Mouse (Mus musculus) liver, embryonic 13.5 days (tissue): ENCODE measurements at regions not wholly inside any gene's neighbourhood (a gene's known extent, or its start where the extent isn't known, plus 50 kb on each side); places are given as distances from the start of the nearest gene placed in this dataset.

Source experiments
- ATAC-seq: fragments of 200-750 bp; cut with Nextera tagmentation; 2 replicates; pipeline ENCODE4 v1.8.0; 2017; ENCODE audit warnings: low read depth, mild to moderate bottlenecking, moderate number of reproducible peaks, moderate library complexity
- DNase-seq: peaks from one replicate; pipeline ENCODE4 v3.0.0; 2022
- H3K27ac ChIP-seq: fragments of 300-500 bp; sonication (generic); 2 replicates; pipeline ENCODE4 v1.5.1; 2015; ENCODE audit warnings: moderate library complexity, mild to moderate bottlenecking, inconsistent platforms
- H3K27me3 ChIP-seq: fragments of 300-500 bp; sonication (generic); 2 replicates; pipeline ENCODE4 v1.6.1; 2015; ENCODE audit warnings: mild to moderate bottlenecking, inconsistent platforms
- H3K36me3 ChIP-seq: fragments of 300-500 bp; sonication (generic); 2 replicates; pipeline ENCODE4 v1.6.1; 2015; ENCODE audit warnings: mild to moderate bottlenecking, inconsistent platforms
- H3K4me1 ChIP-seq: fragments of 300-500 bp; sonication (generic); replicated peaks from 2 replicates; pipeline ENCODE4 v1.6.1; 2015; ENCODE audit warnings: inconsistent platforms
- H3K4me2 ChIP-seq: fragments of 300-500 bp; sonication (generic); 2 replicates; pipeline ENCODE4 v1.6.1; 2015; ENCODE audit warnings: inconsistent platforms, mild to moderate bottlenecking, moderate library complexity
- H3K4me3 ChIP-seq: fragments of 300-500 bp; sonication (generic); replicated peaks from 2 replicates; pipeline ENCODE4 v1.5.1; 2015; ENCODE audit warnings: mild to moderate bottlenecking, inconsistent platforms
- H3K9ac ChIP-seq: fragments of 300-500 bp; sonication (generic); 2 replicates; pipeline ENCODE4 v1.6.1; 2015; ENCODE audit warnings: mild to moderate bottlenecking, inconsistent platforms
- H3K9me3 ChIP-seq: fragments of 300-500 bp; sonication (generic); replicated peaks from 2 replicates; pipeline ENCODE4 v1.6.1; 2016; ENCODE audit warnings: inconsistent platforms
- WGBS: fragments of 180-500 bp; shearing (Covaris S2); methylation state at CpG from one replicate; pipeline ENCODE4 v1.1.7; 2015; ENCODE audit not compliant: insufficient replicate concordance; 5-methylcytosine and 5-hydroxymethylcytosine counted together

GRCm38 (mm10) chr1:169046791-169047525 is 484.3 kb downstream of the Nuf2 start:
- WGBS: 50% methylated on average over 4 of the region's 4 CpGs

GRCm38 (mm10) chr1:169033517-169033916 is 497.7 kb downstream of the Nuf2 start:
- Histone ChIP-seq H3K4me1 (no peaks in the 10 kb centered on the region), H3K27me3 (no peaks in the 10 kb centered on the region), H3K4me2 (no peak overlapping the region), H3K27ac (no peak overlapping the region), H3K9ac (no peak overlapping the region), H3K36me3 (no peaks in the 10 kb centered on the region), H3K9me3 (no peaks in the 10 kb centered on the region), H3K4me3 (no peak overlapping the region)
- ATAC-seq: no peak
- 40% methylated on average over 1 of the region's 1 CpGs for WGBS
- no peak for DNase-seq

More at GRCm38 (mm10) chr1:169046791-169047525, 484.3 kb downstream of the Nuf2 start:
- Histone ChIP-seq H3K4me3 (no peak overlapping the region), H3K27me3 (no peaks in the 10 kb centered on the region), H3K4me1 (no peaks in the 10 kb centered on the region), H3K36me3 (no peaks in the 10 kb centered on the region), H3K4me2 (no peak overlapping the region), H3K9me3 (no peaks in the 10 kb centered on the region), H3K9ac (no peak overlapping the region), H3K27ac (no peak overlapping the region)
- DNase-seq (no peak), ATAC-seq (no peak)

- no peak overlapping the region for H3K9ac ChIP-seq
- no peak overlapping the region for H3K4me3 ChIP-seq
- ATAC-seq: no peak
- H3K9me3 ChIP-seq: no peaks in the 10 kb centered on the region
- no peaks in the 10 kb centered on the region for H3K27me3 ChIP-seq
- H3K4me2 ChIP-seq: no peak overlapping the region
- whole genome bisulfite sequencing: 47% methylated on average over 8 of the region's 8 CpGs
- DNase-seq: no peak
- H3K27ac ChIP-seq: no peak overlapping the region
- H3K4me1 ChIP-seq: no peaks in the 10 kb centered on the region
- H3K36me3 ChIP-seq: no peaks in the 10 kb centered on the region
Observed at GRCm38 (mm10) chr1:169031849-169032542, 499.3 kb downstream of the Nuf2 start.

GRCm38 (mm10) chr1:169027706-169028105 is 503.6 kb downstream of the Nuf2 start:
- H3K27ac ChIP-seq: no peak overlapping the region
- no peaks in the 10 kb centered on the region for H3K36me3 ChIP-seq
- H3K4me1 ChIP-seq: no peaks in the 10 kb centered on the region
- H3K4me3 ChIP-seq: no peak overlapping the region
- H3K9me3 ChIP-seq: no peaks in the 10 kb centered on the region
- no peak overlapping the region for H3K4me2 ChIP-seq
- no peaks in the 10 kb centered on the region for H3K27me3 ChIP-seq
- DNase-seq: no peak
- H3K9ac ChIP-seq: no peak overlapping the region
- no peak for ATAC-seq
- 67% methylated on average over 6 of the region's 6 CpGs for whole genome bisulfite sequencing

GRCm38 (mm10) chr1:169027241-169027640 is 504.0 kb downstream of the Nuf2 start:
- DNase-seq (no peak), ATAC-seq (no peak)
- no peak overlapping the region for H3K4me3 ChIP-seq
- no peak overlapping the region for H3K9ac ChIP-seq
- no peaks in the 10 kb centered on the region for H3K27me3 ChIP-seq
- H3K9me3 ChIP-seq: no peaks in the 10 kb centered on the region
- no peak overlapping the region for H3K27ac ChIP-seq
- H3K36me3 ChIP-seq: no peaks in the 10 kb centered on the region
- H3K4me1 ChIP-seq: no peaks in the 10 kb centered on the region
- WGBS: 65% methylated on average over 3 of the region's 3 CpGs
- H3K4me2 ChIP-seq: no peak overlapping the region

- Histone ChIP-seq H3K9ac (no peak overlapping the region), H3K4me2 (no peak overlapping the region), H3K9me3 (no peaks in the 10 kb centered on the region), H3K4me3 (no peak overlapping the region), H3K4me1 (no peaks in the 10 kb centered on the region), H3K27me3 (no peaks in the 10 kb centered on the region), H3K27ac (no peak overlapping the region), H3K36me3 (no peaks in the 10 kb centered on the region)
- DNase-seq (no peak), ATAC-seq (no peak)
- WGBS: 19% methylated on average over 4 of the region's 4 CpGs
Observed at GRCm38 (mm10) chr1:169024531-169024930, 506.7 kb downstream of the Nuf2 start.

GRCm38 (mm10) chr1:168991506-168992244 is 539.6 kb downstream of the Nuf2 start:
- no peaks in the 10 kb centered on the region for H3K36me3 ChIP-seq
- H3K9me3 ChIP-seq: no peaks in the 10 kb centered on the region
- no peak overlapping the region for H3K4me2 ChIP-seq
- DNase-seq (no peak), ATAC-seq (no peak)
- H3K9ac ChIP-seq: no peak overlapping the region
- no peak overlapping the region for H3K4me3 ChIP-seq
- H3K27me3 ChIP-seq: no peaks in the 10 kb centered on the region
- H3K27ac ChIP-seq: no peak overlapping the region
- H3K4me1 ChIP-seq: no peaks in the 10 kb centered on the region
- 70% methylated on average over 14 of the region's 14 CpGs for WGBS

GRCm38 (mm10) chr1:168975037-168975698 is 543.1 kb upstream of the Pbx1 start:
- ATAC-seq (no peak), DNase-seq (no peak)
- WGBS: 74% methylated on average over 8 of the region's 8 CpGs

GRCm38 (mm10) chr1:168969402-168969801 is 537.3 kb upstream of the Pbx1 start:
- H3K27me3 ChIP-seq: no peaks in the 10 kb centered on the region
- no peaks in the 10 kb centered on the region for H3K9me3 ChIP-seq
- H3K27ac ChIP-seq: no peak overlapping the region
- H3K36me3 ChIP-seq: no peaks in the 10 kb centered on the region
- 50% methylated on average over 5 of the region's 5 CpGs for WGBS
- no peak overlapping the region for H3K4me2 ChIP-seq
- DNase-seq (no peak), ATAC-seq (no peak)
- no peak overlapping the region for H3K4me3 ChIP-seq
- no peak overlapping the region for H3K9ac ChIP-seq
- H3K4me1 ChIP-seq: no peaks in the 10 kb centered on the region

More at GRCm38 (mm10) chr1:168975037-168975698, 543.1 kb upstream of the Pbx1 start:
- no peak overlapping the region for H3K27ac ChIP-seq
- H3K9ac ChIP-seq: no peak overlapping the region
- H3K4me3 ChIP-seq: no peak overlapping the region
- H3K36me3 ChIP-seq: no peaks in the 10 kb centered on the region
- H3K27me3 ChIP-seq: no peaks in the 10 kb centered on the region
- H3K4me1 ChIP-seq: no peaks in the 10 kb centered on the region
- no peaks in the 10 kb centered on the region; the same call in 1 of the 2 replicates for H3K9me3 ChIP-seq
- no peak overlapping the region for H3K4me2 ChIP-seq

- no peak for ATAC-seq
- 58% methylated on average over 2 of the region's 2 CpGs for WGBS
Observed at GRCm38 (mm10) chr1:168967334-168967733, 535.3 kb upstream of the Pbx1 start.

GRCm38 (mm10) chr1:168964467-168964904 is 532.4 kb upstream of the Pbx1 start:
- 62% methylated on average over 6 of the region's 6 CpGs for WGBS
- H3K9ac ChIP-seq: no peak overlapping the region
- no peaks in the 10 kb centered on the region for H3K4me1 ChIP-seq
- H3K4me2 ChIP-seq: no peak overlapping the region
- no peaks in the 10 kb centered on the region for H3K9me3 ChIP-seq
- DNase-seq (no peak), ATAC-seq (no peak)
- H3K27me3 ChIP-seq: no peaks in the 10 kb centered on the region
- H3K27ac ChIP-seq: no peak overlapping the region
- H3K36me3 ChIP-seq: no peaks in the 10 kb centered on the region
- no peak overlapping the region for H3K4me3 ChIP-seq

More at GRCm38 (mm10) chr1:168967334-168967733, 535.3 kb upstream of the Pbx1 start:
- Histone ChIP-seq H3K4me1 (no peaks in the 10 kb centered on the region), H3K9ac (no peak overlapping the region), H3K9me3 (no peaks in the 10 kb centered on the region), H3K36me3 (no peaks in the 10 kb centered on the region), H3K27me3 (no peaks in the 10 kb centered on the region), H3K4me3 (no peak overlapping the region), H3K4me2 (no peak overlapping the region), H3K27ac (no peak overlapping the region)
- DNase-seq: no peak
